Mouse (Mus musculus) left cerebral cortex, postnatal 25 days (tissue): ENCODE results near the gene Camkmt. TPM values are rescaled to one million over a fixed set of nuclear protein-coding genes. Genes with fewer than 3 reads are reported as not detected.

Experiments
- total RNA-seq, 2 experiments: library from RNA; stranded (reverse); gene quantifications; 2 replicates each; pipeline ENCODE4 v1.2.3; 2021

Gene Camkmt
- total RNA-seq, 2 experiments from 2014 or later: 11.8 TPM

Other genes starting within 250 kb of the Camkmt start
- gene Ppm1b, start 133.8 kb upstream of the Camkmt start, total RNA-seq: 100 to 1,000 TPM; 151 to 152 TPM
- under 1 TPM; 0.27 to 0.30 TPM for gene Slc3a1, start 62.2 kb upstream of the Camkmt start, total RNA-seq
- gene Prepl, start 311 bp upstream of the Camkmt start, total RNA-seq: 100 to 1,000 TPM; 346 to 361 TPM